Mouse (Mus musculus) kidney, postnatal 10 days (tissue): ENCODE data around the gene Ddx43.

Experiments
- DNase-seq: peaks from one replicate; pipeline ENCODE4 v3.0.0; 2021; ENCODE audit warnings: mixed read lengths

The Ddx43 gene

DNA sequence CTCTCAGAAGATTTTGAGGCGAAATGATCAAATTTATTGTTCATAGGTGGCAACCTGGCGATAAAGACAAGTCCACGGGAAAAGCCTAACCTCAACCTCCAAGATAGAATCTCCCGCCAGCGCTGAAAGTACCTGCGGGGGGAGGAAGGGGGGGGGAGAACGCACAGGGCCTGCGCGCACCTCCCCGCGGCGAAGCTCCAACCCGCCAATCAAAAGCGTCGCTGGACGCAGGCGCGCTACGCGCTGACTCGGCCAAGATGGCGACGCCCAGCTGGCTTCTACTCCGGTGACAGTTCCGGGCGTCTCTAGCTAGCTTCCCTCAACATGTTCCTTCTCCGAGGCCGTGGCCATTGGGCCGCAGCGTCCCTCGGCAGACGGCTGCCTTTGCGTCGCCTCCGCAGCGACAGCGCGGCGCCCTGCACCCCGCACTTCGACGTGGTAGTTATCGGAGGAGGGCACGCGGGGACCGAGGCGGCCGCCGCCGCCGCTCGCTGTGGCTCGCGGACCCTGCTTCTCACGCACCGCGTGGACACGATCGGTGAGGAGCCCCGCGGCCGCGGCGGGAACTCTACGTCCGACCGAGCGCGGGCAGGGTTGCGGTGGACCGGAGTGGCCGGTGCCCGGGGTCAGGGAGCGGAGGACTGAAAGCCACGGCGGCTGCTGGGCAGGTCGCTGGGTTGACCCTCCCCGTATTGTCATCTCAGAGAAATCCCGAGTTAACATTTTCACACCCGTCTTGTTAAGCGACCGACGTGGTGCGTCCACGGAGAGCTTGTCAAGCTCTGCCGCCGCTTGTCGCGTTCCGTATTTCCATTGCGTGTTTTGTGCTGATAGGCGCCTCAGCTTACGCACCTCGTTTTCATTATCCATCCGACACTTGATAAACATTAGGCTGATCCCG, 52.6 kb downstream of the Ddx43 start, which contains the start of the genes Mto1 and Gm17324:
Gene Mto1 (plus strand): TSS at position 236 of the 901 bp plus-strand sequence.
Gene Gm17324 (minus strand): TSS at position 814 of the 901 bp plus-strand sequence.
- DNase-seq: peak; percentile 92

DNA sequence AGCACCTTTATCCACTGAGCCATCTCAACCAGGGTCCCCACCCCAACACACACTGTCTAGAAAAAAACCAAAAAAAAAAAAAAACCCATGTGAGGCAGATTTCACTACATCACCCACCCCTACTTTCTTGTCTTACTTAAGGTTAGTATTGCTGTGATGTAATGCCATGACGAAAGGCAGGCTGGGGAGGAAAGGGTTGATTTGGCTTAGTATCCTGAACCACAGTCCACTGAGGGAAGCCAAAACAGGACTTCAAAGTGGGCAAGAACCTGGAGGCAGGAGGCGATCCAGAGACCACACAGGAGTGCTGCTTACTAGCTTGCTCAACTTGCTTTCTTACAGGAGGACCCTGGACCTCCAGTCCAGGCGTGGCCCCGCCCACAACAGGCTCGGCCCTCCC, 54.8 kb downstream of the Ddx43 start:
- DNase-seq: no peak

DNA sequence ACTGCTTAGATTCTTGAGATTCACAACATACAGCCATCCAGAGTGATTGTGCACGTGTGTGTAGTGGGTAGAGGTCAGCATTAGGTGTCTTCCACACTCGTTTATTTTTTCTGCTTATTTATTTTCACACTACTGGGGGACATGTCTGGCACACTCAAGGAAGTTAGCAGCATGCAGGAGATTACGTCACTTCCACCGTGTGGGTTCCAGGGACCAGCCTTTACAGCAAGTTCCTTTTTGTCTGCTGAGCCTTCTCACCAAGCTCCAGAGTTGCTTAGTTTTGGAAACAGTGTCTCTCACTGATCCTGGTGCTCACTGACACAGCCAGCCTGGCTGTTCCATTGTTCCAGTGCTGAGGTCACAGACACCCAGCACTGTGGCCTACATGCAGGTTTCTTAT, 55.8 kb downstream of the Ddx43 start:
- DNase-seq: no peak

DNA sequence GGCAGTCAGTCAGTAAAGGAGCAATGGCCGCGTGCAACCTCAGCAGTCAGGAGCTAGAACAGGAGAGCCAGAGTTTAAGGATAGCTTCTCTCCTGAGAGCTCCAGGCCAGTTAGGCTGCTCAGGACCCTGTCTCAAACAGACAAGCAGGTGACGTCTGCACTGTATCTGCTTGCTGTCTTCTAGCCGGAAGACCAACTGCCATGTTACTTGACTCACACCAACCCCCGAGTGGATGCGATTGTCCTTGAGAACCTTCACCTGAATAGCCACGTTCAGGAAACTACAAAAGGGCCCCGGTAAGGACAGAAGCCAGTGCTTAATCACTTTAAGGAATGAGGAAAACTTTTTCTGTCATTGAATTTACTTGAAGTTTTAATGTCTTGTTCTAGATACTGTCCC, 61.4 kb downstream of the Ddx43 start:
- DNase-seq: no peak

DNA sequence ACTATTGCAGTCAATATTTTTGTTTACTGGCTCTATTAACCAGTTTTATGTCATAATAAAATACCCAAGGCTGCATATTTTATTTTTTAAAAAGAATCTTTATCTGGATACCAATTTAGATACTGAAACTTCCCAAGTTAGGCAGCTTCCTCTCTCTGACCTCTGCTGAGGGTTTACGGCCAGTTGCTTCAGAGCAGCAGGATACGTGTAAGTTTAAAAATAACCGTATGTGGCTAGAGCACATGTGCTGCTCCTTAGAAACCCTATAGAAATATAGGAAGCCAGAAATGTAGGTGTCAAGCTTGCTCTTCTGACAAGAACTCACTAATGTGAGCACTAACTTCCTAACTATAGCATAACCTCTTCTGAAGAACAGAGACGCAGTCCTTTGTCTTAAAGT, 67.8 kb downstream of the Ddx43 start:
- no peak for DNase-seq

DNA sequence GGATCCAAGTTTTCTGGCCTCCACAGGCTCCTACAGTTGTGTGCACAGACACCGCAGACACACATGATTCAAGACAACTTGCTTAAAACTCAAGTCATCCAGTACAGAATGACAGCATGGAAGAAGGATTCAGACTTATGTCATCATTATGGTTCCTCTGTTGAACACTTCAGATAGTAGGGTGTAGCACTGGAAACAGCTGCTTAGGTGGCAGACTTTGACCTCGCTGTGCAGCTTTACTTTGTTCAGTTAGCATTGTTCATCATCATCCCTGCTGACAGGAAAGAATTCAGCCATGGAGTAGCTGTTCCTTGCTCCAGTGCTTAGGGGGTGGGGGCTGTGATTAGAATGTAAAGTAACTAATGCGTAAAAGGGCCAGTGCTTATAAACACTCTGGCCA, 70.1 kb downstream of the Ddx43 start:
- DNase-seq: no peak
